Mouse (Mus musculus) c-Kit-positive CD71-positive TER-119-negative erythroid progenitor cells, embryonic 14.5 days (primary cell): ENCODE results near the gene Sptbn4.

Experiments
- DNase-seq: peaks from one replicate; pipeline ENCODE4 v3.0.0-alpha.2; 2013; ENCODE audit warnings: low read depth

Gene Sptbn4

DNA sequence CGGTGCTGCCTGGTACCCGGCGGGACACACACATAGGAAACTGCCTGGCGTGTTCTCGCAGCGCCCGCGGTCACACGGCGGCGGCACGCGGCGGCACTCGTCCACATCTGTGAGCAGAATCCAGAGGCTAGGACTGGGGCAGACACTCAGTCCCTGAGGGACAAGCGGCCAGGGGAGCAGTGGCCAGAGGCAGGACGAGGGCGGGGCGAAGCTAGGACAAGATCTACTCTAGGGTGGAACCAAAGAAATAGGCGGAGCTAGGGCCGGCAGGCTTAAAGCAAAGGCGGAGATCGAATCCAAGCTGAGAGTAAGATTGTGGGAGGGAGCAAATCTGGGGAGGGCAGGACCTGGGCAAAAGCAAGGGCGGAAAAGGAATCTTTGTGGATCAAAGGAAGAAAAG, 121.8 kb downstream of the Sptbn4 start:
- DNase-seq: no peak

DNA sequence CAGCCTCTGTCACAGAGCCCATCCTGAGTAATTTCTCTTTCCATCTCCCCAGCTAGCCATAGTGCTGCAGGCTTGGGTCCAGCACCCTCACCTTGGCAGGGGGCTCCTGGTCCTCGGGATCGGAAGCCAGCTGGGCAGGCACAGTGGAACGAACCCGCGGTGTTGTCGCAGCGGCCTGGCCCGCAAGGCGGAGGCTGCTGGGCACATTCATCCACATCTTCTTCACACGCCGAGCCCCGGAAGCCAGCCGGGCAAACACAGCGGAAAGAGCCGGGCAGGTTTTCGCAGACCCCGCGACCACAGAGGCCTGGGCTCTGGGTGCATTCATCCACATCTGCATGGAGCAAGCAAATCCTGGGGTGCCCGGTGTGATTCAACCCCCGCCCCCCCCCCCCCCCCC, 122.6 kb downstream of the Sptbn4 start:
- DNase-seq: no peak

DNA sequence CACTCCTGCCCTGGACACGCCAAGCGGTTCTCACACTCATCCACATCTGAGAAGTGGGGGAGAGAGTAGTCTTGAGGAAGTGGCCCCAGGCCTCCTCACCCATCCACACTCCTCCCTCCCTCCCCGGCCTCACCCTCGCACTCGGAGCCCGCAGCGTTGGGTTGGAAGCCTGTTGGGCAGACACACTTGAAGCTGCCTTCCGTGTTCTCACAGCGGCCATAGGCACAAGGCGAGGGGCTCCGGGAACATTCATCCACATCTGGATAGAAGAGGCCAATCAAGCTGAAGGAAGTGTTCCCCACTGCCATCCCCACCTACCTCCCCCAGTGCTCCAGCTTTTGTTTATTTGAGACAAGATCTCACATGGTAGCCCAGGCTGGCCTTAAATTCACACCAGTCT, 123.3 kb downstream of the Sptbn4 start:
- DNase-seq: no peak

DNA sequence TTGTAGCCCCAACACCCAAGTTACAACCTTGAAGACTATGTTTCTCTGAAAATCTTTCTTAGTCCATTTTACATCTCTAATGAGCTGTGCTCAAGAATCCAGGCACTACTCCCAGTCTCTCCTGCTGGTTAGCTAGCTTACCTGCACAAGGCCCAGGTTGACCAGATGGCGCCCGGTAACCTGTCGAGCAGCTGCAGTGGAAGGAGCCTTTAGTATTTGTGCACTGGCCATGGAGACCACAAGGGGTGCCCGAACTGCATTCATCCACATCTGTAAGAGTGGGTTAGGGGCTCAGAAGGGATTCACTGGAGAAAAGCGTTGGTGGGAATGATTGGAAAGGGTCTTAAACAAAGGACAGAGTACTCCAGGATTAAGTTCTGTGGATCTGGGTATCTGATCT, 124.5 kb downstream of the Sptbn4 start:
- DNase-seq: no peak

DNA sequence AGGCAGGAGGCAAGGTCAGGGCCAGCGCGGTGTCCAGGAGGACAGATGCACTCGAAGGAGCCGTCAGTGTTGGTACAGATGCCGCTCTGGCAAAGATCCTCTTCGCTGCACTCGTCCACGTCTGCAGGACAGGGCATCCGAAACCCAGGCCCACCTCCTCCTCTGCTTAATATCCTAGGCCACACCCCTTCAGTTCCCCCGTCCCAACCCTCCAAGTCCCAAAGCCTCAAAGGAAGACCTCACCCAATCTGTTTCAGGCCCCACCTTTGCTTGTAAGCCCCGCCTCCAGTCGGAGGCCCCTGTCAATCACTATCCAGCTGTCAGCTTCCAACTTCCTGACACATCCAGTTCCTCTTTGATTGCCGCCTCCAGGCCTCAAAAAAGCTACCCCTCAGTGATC, 125.2 kb downstream of the Sptbn4 start:
- DNase-seq: no peak

DNA sequence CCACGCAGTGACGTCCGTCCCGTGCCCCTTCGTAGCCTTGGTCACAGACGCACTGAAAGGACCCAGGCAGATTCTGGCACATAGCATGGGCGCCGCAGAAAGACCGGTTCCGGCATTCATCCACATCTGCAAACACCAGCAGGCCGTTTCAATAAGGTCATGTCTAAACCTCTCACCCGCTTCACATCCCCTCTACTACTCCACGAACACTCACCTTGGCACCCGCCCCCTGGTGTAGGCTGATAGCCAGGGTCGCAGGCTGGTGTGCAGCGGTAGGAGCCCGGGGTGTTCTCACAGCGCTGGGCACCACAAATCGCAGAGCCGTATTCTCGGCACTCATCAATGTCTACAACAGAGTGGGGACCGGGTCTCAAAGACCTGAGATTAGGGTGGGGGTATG, 128.1 kb downstream of the Sptbn4 start:
- no peak for DNase-seq

DNA sequence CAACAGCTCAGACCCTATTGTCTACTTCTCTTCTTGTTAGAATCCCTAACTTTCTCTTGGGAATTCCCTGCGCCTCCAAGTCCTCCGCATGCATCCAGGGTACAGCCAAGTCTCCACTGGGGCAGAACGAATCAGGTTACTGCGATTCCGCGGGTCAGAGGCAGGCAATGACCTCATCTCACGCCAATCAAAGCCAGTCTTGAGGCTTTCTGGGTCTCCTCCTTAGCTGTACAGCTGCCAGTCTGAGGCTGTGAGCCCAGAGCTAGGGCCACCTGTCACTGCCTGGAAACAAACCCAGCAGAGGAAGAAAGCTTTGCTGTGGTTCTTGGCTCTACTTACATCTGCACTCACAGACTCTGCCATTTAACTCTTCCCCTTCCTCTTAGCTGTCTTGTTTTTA, 131.5 kb downstream of the Sptbn4 start:
- DNase-seq: no peak

DNA sequence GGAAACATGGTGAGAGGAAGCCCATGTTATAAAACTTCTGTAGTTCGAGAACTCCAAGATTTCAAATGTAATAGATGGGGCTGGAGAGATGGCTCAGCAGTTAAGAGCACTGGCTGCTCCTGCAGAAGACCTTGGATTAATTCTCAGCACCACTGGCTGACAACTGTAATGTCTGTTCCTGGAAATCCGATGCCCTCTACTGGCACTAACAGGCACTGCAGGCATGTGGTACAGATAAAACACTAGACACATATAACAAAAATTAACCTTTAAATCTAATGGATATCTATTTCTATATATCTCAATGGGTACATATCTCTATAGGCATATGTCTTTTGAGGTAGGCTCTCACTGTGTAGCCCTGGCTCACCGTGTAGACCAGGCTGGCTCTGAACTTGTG, 133.1 kb downstream of the Sptbn4 start:
- no peak for DNase-seq

DNA sequence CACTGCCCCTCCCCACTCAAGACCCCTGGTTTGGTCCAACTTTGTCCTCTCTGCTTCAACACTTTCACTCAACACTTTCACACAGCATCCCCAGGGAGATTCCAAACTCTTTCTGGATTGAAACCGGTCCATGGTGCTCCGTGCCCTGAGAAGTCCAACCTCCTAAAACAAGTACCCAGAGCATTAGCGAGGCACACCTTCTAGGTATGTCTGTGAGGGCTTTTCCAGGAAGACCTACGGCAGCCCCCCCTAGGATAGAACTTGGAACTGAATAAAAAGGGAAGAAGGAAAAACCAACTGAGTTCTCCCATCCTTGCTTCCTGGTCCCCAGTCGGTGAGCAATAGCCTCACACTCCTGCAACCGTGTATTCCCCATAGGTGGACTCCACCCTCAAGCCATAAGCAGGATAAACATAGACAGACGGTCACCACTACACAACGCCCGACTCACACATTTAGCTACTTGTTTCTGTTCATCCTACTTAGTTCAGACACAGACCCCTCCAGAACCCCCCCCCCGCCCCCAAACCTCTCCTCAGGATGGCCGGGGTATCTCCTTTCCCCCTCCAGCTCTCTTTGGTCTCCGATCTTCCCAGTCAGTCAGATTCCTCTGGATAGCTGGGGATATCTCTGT, 135.7 kb downstream of the Sptbn4 start:
- DNase-seq: no peak

DNA sequence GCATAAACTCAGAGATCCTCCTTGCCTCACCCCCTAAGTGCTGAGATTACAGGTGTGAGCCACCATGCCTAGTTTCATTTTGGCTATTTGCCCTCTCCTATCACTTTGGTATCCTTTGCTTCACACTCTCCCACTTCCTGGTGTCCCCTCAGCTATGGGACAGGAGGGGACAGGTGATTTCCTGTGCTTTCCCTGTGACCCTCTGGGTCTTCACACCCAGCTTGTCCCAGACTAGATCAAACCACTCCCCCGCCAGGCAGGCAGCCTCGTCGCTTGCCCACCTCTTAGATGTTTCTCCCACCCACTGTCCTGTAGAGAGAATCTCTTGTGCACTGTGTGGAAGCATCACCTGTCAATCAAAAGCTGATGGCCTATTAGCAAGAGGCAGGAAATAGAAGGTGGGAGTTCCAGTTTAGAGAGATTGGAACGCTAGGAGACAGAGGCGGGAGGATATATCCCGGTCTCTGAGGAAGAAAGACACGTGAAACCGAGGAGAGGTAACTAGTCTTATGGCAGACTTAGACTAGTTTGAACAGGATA, 136.4 kb downstream of the Sptbn4 start:
- DNase-seq: no peak

DNA sequence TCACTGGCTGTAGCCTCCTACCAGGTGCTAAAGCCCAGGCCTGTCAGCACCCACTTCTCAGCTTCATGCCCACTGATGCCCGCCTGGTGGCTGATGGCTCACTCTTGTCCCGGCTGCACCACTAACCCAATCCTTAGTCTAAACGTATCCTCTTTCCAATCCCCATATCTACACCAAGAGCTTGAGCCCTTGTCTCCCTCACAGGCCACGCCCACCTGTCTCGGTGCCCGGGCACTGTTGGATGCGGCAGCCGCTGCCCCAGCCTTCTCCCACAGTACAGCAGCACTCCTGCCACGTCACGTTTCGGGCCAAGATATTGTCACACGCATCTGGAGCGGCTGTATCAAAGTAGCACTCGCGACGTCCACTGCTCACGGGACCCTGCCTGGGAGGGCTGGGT, 137.2 kb downstream of the Sptbn4 start:
- DNase-seq: no peak

DNA sequence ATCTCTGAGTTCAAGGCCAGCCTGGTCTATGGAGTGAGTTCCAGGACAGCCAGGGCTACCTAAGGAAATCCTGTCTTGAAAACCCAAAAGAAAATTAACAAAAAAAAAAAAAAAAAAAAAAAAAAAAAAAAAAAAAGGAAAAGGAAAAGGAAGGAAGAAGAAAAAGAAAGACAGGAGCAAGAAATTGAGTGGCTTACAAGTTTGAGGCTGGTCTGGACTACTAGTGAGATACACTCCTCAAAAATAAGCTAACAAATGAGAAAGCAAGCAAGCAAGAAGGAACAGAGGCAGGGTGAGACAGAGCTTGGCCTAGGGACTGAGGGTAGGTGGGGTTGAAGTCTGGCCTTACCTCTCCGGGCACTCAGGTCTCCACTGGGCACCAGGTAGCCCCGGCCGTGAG, 137.7 kb downstream of the Sptbn4 start:
- no peak for DNase-seq

DNA sequence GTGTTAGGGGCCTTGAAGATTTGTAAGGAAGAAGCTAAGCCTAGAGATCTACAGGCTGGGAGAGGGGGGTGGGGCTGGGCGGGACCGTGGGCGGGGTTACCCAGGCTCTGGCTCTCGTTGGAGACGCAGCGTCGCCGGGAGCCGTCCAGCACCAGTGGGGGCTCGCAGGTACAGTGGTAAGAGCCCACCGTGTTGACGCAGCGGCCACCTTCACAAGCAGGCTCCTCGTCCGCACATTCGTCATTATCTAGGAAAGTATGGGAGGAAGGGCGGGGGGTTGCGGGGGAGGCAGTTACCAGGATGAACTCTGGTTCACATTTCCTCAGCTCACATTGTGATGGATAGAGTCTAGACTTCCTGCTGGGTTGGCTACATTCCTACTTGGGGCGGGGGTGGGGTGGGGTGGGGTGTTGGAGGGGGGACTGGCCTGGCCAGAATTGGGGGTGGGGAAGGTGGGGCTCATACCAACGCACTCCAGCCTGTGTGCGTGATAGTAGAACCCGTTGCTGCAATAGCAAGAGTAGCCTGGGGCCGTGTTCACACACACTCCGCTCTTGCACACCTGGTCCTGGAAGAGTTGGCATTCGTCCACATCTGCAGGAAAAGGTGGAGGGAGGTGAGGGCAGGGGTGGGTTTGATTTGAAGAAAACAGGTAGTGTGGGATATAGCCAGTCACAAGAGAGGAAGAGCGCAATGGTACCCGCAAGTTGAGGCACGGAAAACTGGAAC, 138.5 kb downstream of the Sptbn4 start:
- no peak for DNase-seq

DNA sequence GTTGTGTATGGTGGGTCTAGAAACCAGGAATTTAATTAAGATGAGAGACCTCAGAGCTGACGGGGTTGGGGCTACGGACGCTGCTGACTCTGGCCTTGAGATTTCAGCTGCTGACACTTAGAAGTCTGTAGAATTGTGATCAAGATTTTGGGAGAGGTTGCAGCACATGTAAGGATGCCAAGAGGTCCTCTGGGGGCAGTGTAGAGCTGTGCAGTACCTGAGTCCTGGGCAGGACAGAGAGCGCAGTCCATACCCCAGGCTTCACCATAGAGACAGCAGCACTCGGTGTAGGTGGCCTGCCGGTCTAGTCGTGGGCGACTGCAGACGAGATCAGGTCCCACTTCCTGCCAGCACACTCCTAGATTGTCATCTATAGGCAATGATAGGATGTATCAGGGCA, 139.9 kb downstream of the Sptbn4 start:
- no peak for DNase-seq
